Mouse (Mus musculus) cortical plate, adult 2 months (tissue): ENCODE data around the gene Tmem51.

Source experiments
- CTCF ChIP-seq: fragments of 200-500 bp; IDR thresholded peaks from 2 replicates; pipeline ENCODE4 v1.5.1; 2011; ENCODE audit warnings: mild to moderate bottlenecking, control low read depth, low read length; ENCODE audit not compliant: insufficient read depth; ENCODE audit errors: extremely low read depth
- POLR2A ChIP-seq: fragments of 200-500 bp; IDR thresholded peaks from 2 replicates; pipeline ENCODE4 v1.6.1; 2011; ENCODE audit warnings: mild to moderate bottlenecking, low read length, control low read depth; ENCODE audit not compliant: insufficient read depth; ENCODE audit errors: extremely low read depth

- TF ChIP-seq CTCF = no peak
- no peak for TF ChIP-seq POLR2A
Measured at GRCm38 (mm10) chr4:142121164-142121563, 37.1 kb upstream of the Tmem51 start.
